Mouse (Mus musculus): ENCODE measurements around the gene Plcd1. TPM values are rescaled to one million over a fixed set of nuclear protein-coding genes. Genes with fewer than 3 reads are reported as not detected.

The Plcd1 gene
- polyA plus RNA-seq, 2 experiments = 38.2 to 50.0 TPM

- H3K27me3 ChIP-seq (ENCODE audit: control insufficient read depth, insufficient read depth, low read length) = no peaks in the 10 kb centered on the region
- H3K4me3 ChIP-seq (replicated peaks; ENCODE audit: low read length) = no peak overlapping the region
- DNase-seq (ENCODE audit: low spot score) (no peak), ATAC-seq (ENCODE audit: low FRiP score, low read depth) (no peak)
- no peaks in the 10 kb centered on the region for H3K9me3 ChIP-seq (ENCODE audit: control insufficient read depth, low read length)
- TF ChIP-seq POLR2A (IDR thresholded peaks at IDR 0.05; ENCODE audit: borderline replicate concordance, extremely low read depth, insufficient read depth, insufficient read length) = no peak
- H3K4me2 ChIP-seq (replicated peaks; ENCODE audit: low read depth, low read length, severe bottlenecking) = no peak overlapping the region
- peaks cover 60% of the 10 kb centered on the region for H3K36me3 ChIP-seq (ENCODE audit: control insufficient read depth, insufficient read depth, low read length)
- no peak overlapping the region for H3K9ac ChIP-seq (ENCODE audit: low read depth, low read length, severe bottlenecking)
- 71% methylated on average over 7 of the region's 7 CpGs for WGBS
- peaks cover 62% of the 10 kb centered on the region for H3K4me1 ChIP-seq (ENCODE audit: control insufficient read depth, insufficient read depth, low read length)
- H3K27ac ChIP-seq (replicated peaks; ENCODE audit: low read depth, low read length) = no peak overlapping the region
Measured at GRCm38 (mm10) chr9:119035836-119036235, 57.5 kb downstream of the Plcd1 start.

- 64% methylated on average over 29 of the region's 29 CpGs for WGBS
- Histone ChIP-seq H3K36me3 (ENCODE audit: control insufficient read depth, insufficient read depth, low read length) (peaks cover 61% of the 10 kb centered on the region), H3K27me3 (ENCODE audit: control insufficient read depth, insufficient read depth, low read length) (no peaks in the 10 kb centered on the region), H3K4me3 (replicated peaks; ENCODE audit: low read length) (no peak overlapping the region), H3K27ac (replicated peaks; ENCODE audit: low read depth, low read length) (no peak overlapping the region), H3K4me1 (ENCODE audit: control insufficient read depth, insufficient read depth, low read length) (peaks cover 58% of the 10 kb centered on the region), H3K4me2 (replicated peaks; ENCODE audit: low read depth, low read length, severe bottlenecking) (no peak overlapping the region), H3K9ac (ENCODE audit: low read depth, low read length, severe bottlenecking) (no peak overlapping the region), H3K9me3 (ENCODE audit: control insufficient read depth, low read length) (no peaks in the 10 kb centered on the region)
- ATAC-seq (ENCODE audit: low FRiP score, low read depth) = no peak; the same call in 1 of the 2 replicates
- TF ChIP-seq POLR2A (IDR thresholded peaks at IDR 0.05; ENCODE audit: borderline replicate concordance, extremely low read depth, insufficient read depth, insufficient read length) = no peak
- DNase-seq (ENCODE audit: low spot score) = no peak
Measured at GRCm38 (mm10) chr9:119034676-119035665, 58.3 kb downstream of the Plcd1 start.

- no peak overlapping the region for H3K4me3 ChIP-seq (replicated peaks; ENCODE audit: low read length)
- no peak for DNase-seq (ENCODE audit: low spot score)
- no peaks in the 10 kb centered on the region for H3K27me3 ChIP-seq (ENCODE audit: control insufficient read depth, insufficient read depth, low read length)
- peaks cover 57% of the 10 kb centered on the region for H3K36me3 ChIP-seq (ENCODE audit: control insufficient read depth, insufficient read depth, low read length)
- no peak overlapping the region for H3K4me2 ChIP-seq (replicated peaks; ENCODE audit: low read depth, low read length, severe bottlenecking)
- H3K27ac ChIP-seq (replicated peaks; ENCODE audit: low read depth, low read length) = no peak overlapping the region
- no peak overlapping the region for H3K9ac ChIP-seq (ENCODE audit: low read depth, low read length, severe bottlenecking)
- TF ChIP-seq POLR2A (IDR thresholded peaks at IDR 0.05; ENCODE audit: borderline replicate concordance, extremely low read depth, insufficient read depth, insufficient read length) = no peak
- H3K9me3 ChIP-seq (ENCODE audit: control insufficient read depth, low read length) = no peaks in the 10 kb centered on the region
- WGBS = 72% methylated on average over 8 of the region's 8 CpGs
- ATAC-seq (ENCODE audit: low FRiP score, low read depth) = no peak
- peaks cover 58% of the 10 kb centered on the region for H3K4me1 ChIP-seq (ENCODE audit: control insufficient read depth, insufficient read depth, low read length)
Measured at GRCm38 (mm10) chr9:119034069-119034468, 59.2 kb downstream of the Plcd1 start.

- Histone ChIP-seq H3K9ac (ENCODE audit: low read depth, low read length, severe bottlenecking) (no peak overlapping the region), H3K27me3 (ENCODE audit: control insufficient read depth, insufficient read depth, low read length) (no peaks in the 10 kb centered on the region), H3K4me1 (ENCODE audit: control insufficient read depth, insufficient read depth, low read length) (peaks cover 58% of the 10 kb centered on the region), H3K4me3 (replicated peaks; ENCODE audit: low read length) (no peak overlapping the region), H3K9me3 (ENCODE audit: control insufficient read depth, low read length) (no peaks in the 10 kb centered on the region), H3K4me2 (replicated peaks; ENCODE audit: low read depth, low read length, severe bottlenecking) (no peak overlapping the region), H3K27ac (replicated peaks; ENCODE audit: low read depth, low read length) (peak overlapping the region; percentile 77), H3K36me3 (ENCODE audit: control insufficient read depth, insufficient read depth, low read length) (peaks cover 53% of the 10 kb centered on the region)
- no peak for DNase-seq (ENCODE audit: low spot score)
- ATAC-seq (ENCODE audit: low FRiP score, low read depth) = peak; percentile 38; the same call in 1 of the 2 replicates
- 61% methylated on average over 19 of the region's 19 CpGs for WGBS
- TF ChIP-seq POLR2A (IDR thresholded peaks at IDR 0.05; ENCODE audit: borderline replicate concordance, extremely low read depth, insufficient read depth, insufficient read length) = no peak
Measured at GRCm38 (mm10) chr9:119033111-119033921, 60.0 kb downstream of the Plcd1 start.

GRCm38 (mm10) chr9:119032538-119032937, 60.8 kb downstream of the Plcd1 start:
- Histone ChIP-seq H3K36me3 (ENCODE audit: control insufficient read depth, insufficient read depth, low read length) (peaks cover 54% of the 10 kb centered on the region), H3K4me3 (replicated peaks; ENCODE audit: low read length) (no peak overlapping the region), H3K9me3 (ENCODE audit: control insufficient read depth, low read length) (no peaks in the 10 kb centered on the region), H3K27me3 (ENCODE audit: control insufficient read depth, insufficient read depth, low read length) (no peaks in the 10 kb centered on the region), H3K4me2 (replicated peaks; ENCODE audit: low read depth, low read length, severe bottlenecking) (no peak overlapping the region), H3K27ac (replicated peaks; ENCODE audit: low read depth, low read length) (peak overlapping the region; percentile 77), H3K9ac (ENCODE audit: low read depth, low read length, severe bottlenecking) (no peak overlapping the region), H3K4me1 (ENCODE audit: control insufficient read depth, insufficient read depth, low read length) (peaks cover 56% of the 10 kb centered on the region)
- no peak for TF ChIP-seq POLR2A (IDR thresholded peaks at IDR 0.05; ENCODE audit: borderline replicate concordance, extremely low read depth, insufficient read depth, insufficient read length)
- 0 out of 2 replicates have a peak, but pooled peaks have one; percentile 14 for ATAC-seq (ENCODE audit: low FRiP score, low read depth)
- 27% methylated on average over 9 of the region's 9 CpGs for whole genome bisulfite sequencing
- peak; percentile 48 for DNase-seq (ENCODE audit: low spot score)
